Mouse (Mus musculus): Measurements from ENCODE around the gene Tmtc3. TPM values are rescaled to one million over a fixed set of nuclear protein-coding genes. Genes with fewer than 3 reads are reported as not detected.

Gene Tmtc3
- 9.0 and 11.3 TPM in 2 replicates for polyA plus RNA-seq (2015; fragmentation: Nextera tagmentation; extraction: Ambion mirVana)

DNA sequence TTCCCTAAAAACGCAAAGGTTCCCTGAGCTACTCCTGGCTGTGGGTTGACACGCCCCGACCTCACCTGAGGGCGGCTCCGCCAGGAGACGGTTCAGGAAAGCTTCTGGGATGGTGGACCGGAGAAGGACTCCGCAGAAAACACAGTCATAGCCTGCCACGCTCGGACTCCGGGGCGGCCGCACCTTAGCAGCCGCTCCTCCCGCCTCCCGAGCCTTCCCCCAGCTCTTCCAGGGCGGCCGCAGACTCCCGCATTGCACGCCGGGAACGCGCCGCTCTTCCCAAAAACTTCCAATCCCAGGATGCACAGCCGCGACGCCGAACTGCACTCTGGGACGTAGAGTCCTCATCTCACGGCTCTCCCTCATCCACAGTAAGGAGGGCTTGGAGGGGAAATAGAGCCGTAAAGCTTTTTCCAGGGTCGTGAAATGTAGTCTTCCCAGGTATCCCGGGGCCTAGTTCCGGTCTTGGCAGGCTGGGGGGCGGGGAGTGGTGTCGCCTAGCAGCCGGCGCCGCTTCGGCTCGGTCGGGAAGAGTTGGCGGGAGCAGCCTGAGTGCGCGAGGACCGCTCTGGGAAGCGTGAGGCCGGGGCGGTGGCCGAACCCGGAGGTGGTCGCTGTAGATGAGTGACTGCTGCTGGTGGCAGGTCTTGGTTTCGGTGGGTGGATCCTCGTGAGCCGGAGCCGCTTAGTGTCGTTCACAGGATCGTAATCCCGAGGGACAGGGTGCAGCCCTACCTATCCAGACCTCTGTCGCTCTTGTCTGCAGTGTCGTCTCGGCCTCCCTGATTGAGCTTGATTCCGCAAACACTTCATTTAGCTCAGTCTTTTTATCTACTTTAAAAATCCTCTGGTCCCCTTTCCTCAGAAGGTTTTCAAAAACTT is at the start of gene Tmtc3, which contains the start of gene Cep290:
Gene Tmtc3, minus strand, starts transcription at position 254 of the 882 bp plus-strand sequence.
Gene Cep290, plus strand, starts transcription at position 462 of the 882 bp plus-strand sequence.
- under 1% methylated on average over 55 of the region's 63 CpGs for WGBS
- ATAC-seq: peak; percentile 100
- H3K9me3 ChIP-seq (ENCODE audit: control insufficient read depth, low read length): no peaks in the 10 kb centered on the region

DNA sequence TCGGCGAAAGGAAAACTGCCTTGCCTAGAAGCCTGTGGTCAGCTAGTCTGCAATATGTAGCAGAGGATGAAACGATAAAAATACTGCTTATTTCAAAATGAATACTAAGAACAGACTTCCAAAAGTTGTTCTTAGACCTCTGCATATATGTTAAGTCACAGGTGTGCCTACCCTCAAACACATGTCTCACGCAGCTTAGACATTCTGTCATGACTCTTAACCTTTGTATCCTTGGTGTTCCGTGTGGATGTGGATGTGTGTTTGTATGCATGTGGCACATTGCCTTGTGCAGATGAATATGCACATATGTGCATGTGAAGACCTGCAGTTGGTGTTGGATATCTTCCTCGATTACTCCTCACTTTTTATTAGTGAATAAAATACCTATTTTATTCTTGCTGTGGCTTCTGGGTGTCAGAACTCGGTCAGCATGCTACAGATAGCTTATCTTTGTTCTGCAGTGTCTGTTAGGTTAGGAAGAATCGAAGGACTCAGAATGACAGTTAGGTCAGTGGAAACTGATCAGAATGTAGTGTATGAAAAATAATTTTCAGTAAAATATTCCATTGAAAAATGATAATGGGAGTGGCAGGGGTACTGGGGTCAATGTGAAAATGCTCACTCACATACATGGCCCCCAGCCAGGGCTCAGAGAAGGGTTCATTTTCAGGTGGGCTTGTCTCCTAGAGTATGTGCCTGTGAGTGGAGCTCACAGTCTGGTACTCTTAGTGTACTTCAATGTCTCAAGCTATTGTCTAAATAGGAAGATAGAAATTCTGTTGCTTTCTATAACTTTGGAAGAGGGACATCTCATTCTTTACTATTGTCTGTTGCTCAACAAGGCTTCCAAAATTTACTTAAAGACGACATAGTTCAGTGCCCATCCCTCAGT is 37.6 kb upstream of the Tmtc3 start:
- Histone ChIP-seq H3K36me3 (ENCODE audit: control insufficient read depth, insufficient read depth, low read length) (peaks cover 7% of the 10 kb centered on the region; the same call in 1 of the 2 replicates), H3K4me2 (ENCODE audit: low read length) (no peak overlapping the region), H3K9ac (ENCODE audit: low read depth, low read length) (no peak overlapping the region), H3K27ac (ENCODE audit: low read depth, low read length) (no peak overlapping the region), H3K4me1 (ENCODE audit: control insufficient read depth, insufficient read depth, low read depth, low read length) (no peaks in the 10 kb centered on the region), H3K9me3 (ENCODE audit: control insufficient read depth, low read length) (no peaks in the 10 kb centered on the region), H3K27me3 (replicated peaks; ENCODE audit: control insufficient read depth, insufficient read depth, low read length) (no peaks in the 10 kb centered on the region), H3K4me3 (ENCODE audit: low read length) (no peak overlapping the region)
- WGBS: 94% methylated on average over 9 of the region's 9 CpGs
- no peak for ATAC-seq

More for the DNA sequence above, at the start of gene Tmtc3, which contains the start of gene Cep290:
- Histone ChIP-seq H3K4me1 (ENCODE audit: control insufficient read depth, insufficient read depth, low read depth, low read length) (peaks cover 3% of the 10 kb centered on the region), H3K36me3 (ENCODE audit: control insufficient read depth, insufficient read depth, low read length) (no peaks in the 10 kb centered on the region), H3K27ac (ENCODE audit: low read depth, low read length) (peak within 1 kb of the TSS; percentile 79), H3K4me3 (ENCODE audit: low read length) (peak within 1 kb of the TSS; percentile 83), H3K27me3 (replicated peaks; ENCODE audit: control insufficient read depth, insufficient read depth, low read length) (no peaks in the 10 kb centered on the region), H3K9ac (ENCODE audit: low read depth, low read length) (peak within 1 kb of the TSS; percentile 89), H3K4me2 (ENCODE audit: low read length) (peak within 1 kb of the TSS; percentile 90)

DNA sequence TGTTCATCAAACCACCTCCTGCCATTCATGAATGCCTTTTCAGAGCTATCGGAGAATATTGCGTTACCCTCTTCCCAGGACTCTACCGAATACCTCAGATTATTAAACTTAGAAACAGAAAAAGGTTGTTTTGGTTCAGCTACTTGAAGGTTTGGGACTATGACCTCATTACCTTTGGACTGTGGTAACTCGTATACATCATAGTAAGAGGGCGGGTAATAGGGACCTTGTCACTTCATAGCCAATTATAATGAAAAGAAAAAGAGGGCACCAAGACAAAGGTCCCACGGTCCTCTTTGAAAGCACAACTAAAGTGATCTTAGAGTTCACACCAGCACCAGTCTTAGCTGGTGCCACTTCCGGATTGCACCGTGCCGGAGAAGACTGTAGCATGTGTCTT is 35.2 kb upstream of the Tmtc3 start:
- peaks cover 10% of the 10 kb centered on the region for H3K36me3 ChIP-seq (ENCODE audit: control insufficient read depth, insufficient read depth, low read length)
- H3K9ac ChIP-seq (ENCODE audit: low read depth, low read length): no peak overlapping the region
- H3K27ac ChIP-seq (ENCODE audit: low read depth, low read length): no peak overlapping the region
- WGBS: 86% methylated on average over 9 of the region's 9 CpGs
- no peaks in the 10 kb centered on the region for H3K4me1 ChIP-seq (ENCODE audit: control insufficient read depth, insufficient read depth, low read depth, low read length)
- H3K9me3 ChIP-seq (ENCODE audit: control insufficient read depth, low read length): no peaks in the 10 kb centered on the region
- no peak overlapping the region for H3K4me3 ChIP-seq (ENCODE audit: low read length)
- no peaks in the 10 kb centered on the region for H3K27me3 ChIP-seq (replicated peaks; ENCODE audit: control insufficient read depth, insufficient read depth, low read length)
- H3K4me2 ChIP-seq (ENCODE audit: low read length): no peak overlapping the region
- no peak for ATAC-seq

DNA sequence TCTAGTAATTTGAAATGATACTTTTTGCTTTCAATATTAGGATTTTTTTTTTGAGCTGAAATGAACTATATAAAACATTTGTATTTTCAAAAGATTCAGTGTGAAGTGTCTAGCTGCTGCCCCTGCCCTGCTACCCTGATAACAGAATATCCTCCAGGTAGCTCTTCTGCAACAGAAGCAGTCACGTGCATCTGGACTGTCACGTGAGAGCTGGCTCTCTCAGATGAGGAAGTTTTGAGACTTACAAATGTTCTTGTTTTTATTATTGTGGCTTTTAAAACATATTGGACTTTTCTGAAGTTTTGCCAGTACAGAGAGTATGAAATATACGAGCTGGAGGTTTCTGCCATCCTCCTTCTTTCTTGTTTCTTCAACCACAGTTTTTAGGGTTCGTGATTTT is 34.5 kb upstream of the Tmtc3 start:
- ATAC-seq: no peak
- 95% methylated on average over 4 of the region's 4 CpGs for WGBS
- Histone ChIP-seq H3K4me3 (ENCODE audit: low read length) (no peak overlapping the region), H3K4me1 (ENCODE audit: control insufficient read depth, insufficient read depth, low read depth, low read length) (no peaks in the 10 kb centered on the region), H3K9me3 (ENCODE audit: control insufficient read depth, low read length) (no peaks in the 10 kb centered on the region), H3K27ac (ENCODE audit: low read depth, low read length) (no peak overlapping the region), H3K4me2 (ENCODE audit: low read length) (no peak overlapping the region), H3K9ac (ENCODE audit: low read depth, low read length) (no peak overlapping the region), H3K27me3 (replicated peaks; ENCODE audit: control insufficient read depth, insufficient read depth, low read length) (no peaks in the 10 kb centered on the region), H3K36me3 (ENCODE audit: control insufficient read depth, insufficient read depth, low read length) (peaks cover 10% of the 10 kb centered on the region)

DNA sequence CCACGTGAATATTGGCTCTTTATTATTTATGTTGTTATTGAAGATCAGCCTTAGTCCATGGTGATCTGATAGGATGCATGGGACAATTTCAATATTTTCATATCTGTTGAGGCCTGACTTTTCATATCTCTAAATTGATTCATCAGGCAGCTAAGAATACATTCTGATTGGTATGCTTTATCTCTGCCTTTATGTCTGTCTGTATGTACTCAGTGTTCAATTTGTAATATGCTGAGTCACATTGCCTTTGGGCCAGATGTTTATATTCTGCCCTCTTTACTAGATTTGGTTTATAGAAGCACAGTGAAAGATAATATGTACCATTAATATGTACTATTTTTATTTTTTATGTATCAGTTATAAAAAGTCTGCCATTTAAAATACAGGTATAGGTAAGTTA is 21.0 kb upstream of the Tmtc3 start:
- no peak for ATAC-seq
- H3K4me2 ChIP-seq (ENCODE audit: low read length): no peak overlapping the region
- H3K9me3 ChIP-seq (ENCODE audit: control insufficient read depth, low read length): no peaks in the 10 kb centered on the region
- H3K9ac ChIP-seq (ENCODE audit: low read depth, low read length): no peak overlapping the region
- H3K36me3 ChIP-seq (ENCODE audit: control insufficient read depth, insufficient read depth, low read length): 0 out of 2 replicates have a peak, but pooled peaks cover 4% of the 10 kb centered on the region
- no peak overlapping the region for H3K27ac ChIP-seq (ENCODE audit: low read depth, low read length)
- 90% methylated on average over 1 of the region's 1 CpGs for WGBS
- no peak overlapping the region for H3K4me3 ChIP-seq (ENCODE audit: low read length)
- H3K27me3 ChIP-seq (replicated peaks; ENCODE audit: control insufficient read depth, insufficient read depth, low read length): no peaks in the 10 kb centered on the region
- H3K4me1 ChIP-seq (ENCODE audit: control insufficient read depth, insufficient read depth, low read depth, low read length): no peaks in the 10 kb centered on the region

DNA sequence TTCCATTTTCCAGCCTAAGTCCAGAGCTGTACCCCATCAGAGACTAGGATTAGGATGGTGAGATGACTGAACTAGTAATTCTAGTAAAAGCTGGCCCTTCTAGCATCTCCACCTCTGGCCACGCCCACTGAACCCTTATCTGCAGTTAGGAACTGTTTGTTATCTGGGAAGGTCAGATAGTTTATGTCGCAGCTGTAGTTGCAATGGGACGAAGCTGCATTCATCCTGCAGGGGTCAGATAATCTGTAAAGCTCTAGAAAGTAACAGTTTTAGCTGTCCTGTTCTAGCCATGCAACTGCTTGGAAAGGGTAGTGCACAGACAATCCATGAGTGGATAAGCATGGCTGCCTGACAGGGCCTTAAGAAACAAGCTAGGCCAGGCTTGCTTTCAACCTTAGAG is 11.2 kb upstream of the Tmtc3 start:
- ATAC-seq: no peak
- Histone ChIP-seq H3K9me3 (ENCODE audit: control insufficient read depth, low read length) (no peaks in the 10 kb centered on the region), H3K9ac (ENCODE audit: low read depth, low read length) (no peak overlapping the region), H3K27me3 (replicated peaks; ENCODE audit: control insufficient read depth, insufficient read depth, low read length) (no peaks in the 10 kb centered on the region), H3K4me1 (ENCODE audit: control insufficient read depth, insufficient read depth, low read depth, low read length) (no peaks in the 10 kb centered on the region), H3K4me2 (ENCODE audit: low read length) (no peak overlapping the region), H3K27ac (ENCODE audit: low read depth, low read length) (no peak overlapping the region), H3K36me3 (ENCODE audit: control insufficient read depth, insufficient read depth, low read length) (peaks cover 7% of the 10 kb centered on the region), H3K4me3 (ENCODE audit: low read length) (no peak overlapping the region)
- WGBS: 87% methylated on average over 3 of the region's 3 CpGs

DNA sequence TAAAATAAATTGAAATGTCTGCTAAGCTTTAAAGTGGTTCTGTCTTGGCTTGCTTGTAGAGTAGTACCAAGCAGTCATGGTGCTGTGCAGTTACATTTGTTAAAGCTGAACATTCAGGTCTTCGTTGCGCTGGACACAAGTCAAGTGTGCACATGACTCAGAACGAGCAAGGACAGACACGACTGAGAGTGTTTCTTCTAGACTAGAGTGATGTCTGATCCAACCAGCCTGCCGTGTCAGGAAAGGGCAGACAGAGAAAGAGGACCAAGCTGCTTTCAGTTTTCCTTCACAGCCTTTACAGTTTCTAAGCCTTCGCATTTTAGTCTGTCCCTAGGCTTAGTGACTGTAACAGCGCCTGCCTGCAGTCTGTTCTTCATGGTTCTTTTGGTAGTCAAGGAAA is 4.8 kb upstream of the Tmtc3 start:
- Histone ChIP-seq H3K4me2 (ENCODE audit: low read length) (no peak overlapping the region), H3K4me3 (ENCODE audit: low read length) (no peak overlapping the region), H3K9me3 (ENCODE audit: control insufficient read depth, low read length) (no peaks in the 10 kb centered on the region), H3K36me3 (ENCODE audit: control insufficient read depth, insufficient read depth, low read length) (peaks cover 5% of the 10 kb centered on the region; the same call in 1 of the 2 replicates), H3K27me3 (replicated peaks; ENCODE audit: control insufficient read depth, insufficient read depth, low read length) (no peaks in the 10 kb centered on the region), H3K27ac (ENCODE audit: low read depth, low read length) (no peak overlapping the region), H3K9ac (ENCODE audit: low read depth, low read length) (no peak overlapping the region), H3K4me1 (ENCODE audit: control insufficient read depth, insufficient read depth, low read depth, low read length) (peaks cover 3% of the 10 kb centered on the region)
- ATAC-seq: no peak
- 94% methylated on average over 7 of the region's 7 CpGs for WGBS

DNA sequence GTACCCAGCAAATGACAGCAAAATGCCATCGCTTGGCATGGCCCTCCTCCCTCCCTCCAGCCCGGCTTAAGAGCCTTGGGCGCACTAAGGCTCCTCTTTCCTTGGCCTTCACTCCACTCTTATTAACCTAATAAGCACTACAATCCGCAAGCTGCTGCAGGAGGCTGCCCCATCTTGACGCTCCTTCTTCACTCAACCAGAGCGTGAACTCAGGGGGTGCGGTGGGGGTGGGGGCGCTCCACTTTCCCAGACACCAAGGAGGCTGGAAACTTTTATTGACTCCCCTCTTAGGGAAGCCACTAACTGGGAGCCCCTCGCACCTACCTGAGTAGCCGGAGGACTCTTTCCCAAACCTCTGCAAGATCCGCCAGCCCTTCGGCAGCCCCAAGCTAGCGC is 451 bp downstream of the Tmtc3 start:
- Histone ChIP-seq H3K36me3 (ENCODE audit: control insufficient read depth, insufficient read depth, low read length) (no peaks in the 10 kb centered on the region), H3K9me3 (ENCODE audit: control insufficient read depth, low read length) (no peaks in the 10 kb centered on the region), H3K4me3 (ENCODE audit: low read length) (peak overlapping the region; percentile 83), H3K4me2 (ENCODE audit: low read length) (peak overlapping the region; percentile 90), H3K27ac (ENCODE audit: low read depth, low read length) (peak overlapping the region; percentile 79), H3K9ac (ENCODE audit: low read depth, low read length) (peak overlapping the region; percentile 89), H3K4me1 (ENCODE audit: control insufficient read depth, insufficient read depth, low read depth, low read length) (peaks cover 3% of the 10 kb centered on the region), H3K27me3 (replicated peaks; ENCODE audit: control insufficient read depth, insufficient read depth, low read length) (no peaks in the 10 kb centered on the region)
- no peak for ATAC-seq
- WGBS: 0% methylated on average over 13 of the region's 13 CpGs

DNA sequence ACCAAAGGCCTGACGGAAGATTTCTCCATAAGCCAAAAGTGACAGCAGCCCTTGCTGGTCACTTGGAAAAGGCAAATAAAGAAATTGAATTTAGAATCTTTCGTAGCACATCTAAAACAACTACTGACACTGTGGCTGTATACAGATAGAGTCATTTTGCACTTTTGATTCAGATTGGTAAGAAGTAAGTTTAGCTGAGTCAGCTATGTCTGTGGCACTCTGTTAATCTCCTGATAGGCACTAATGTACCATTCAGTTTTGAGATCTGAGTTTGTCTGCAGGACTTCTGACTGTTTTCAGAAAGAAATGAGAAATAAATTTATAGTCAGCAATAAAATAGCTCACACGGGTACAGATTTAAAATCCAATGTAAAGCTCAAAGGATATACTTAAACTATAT is 7.6 kb downstream of the Tmtc3 start:
- ATAC-seq: no peak
- H3K4me3 ChIP-seq (ENCODE audit: low read length): no peak overlapping the region
- H3K9me3 ChIP-seq (ENCODE audit: control insufficient read depth, low read length): no peaks in the 10 kb centered on the region
- no peaks in the 10 kb centered on the region for H3K27me3 ChIP-seq (replicated peaks; ENCODE audit: control insufficient read depth, insufficient read depth, low read length)
- WGBS: 92% methylated on average over 3 of the region's 3 CpGs
- H3K36me3 ChIP-seq (ENCODE audit: control insufficient read depth, insufficient read depth, low read length): peaks cover 11% of the 10 kb centered on the region
- H3K4me1 ChIP-seq (ENCODE audit: control insufficient read depth, insufficient read depth, low read depth, low read length): no peaks in the 10 kb centered on the region
- no peak overlapping the region for H3K9ac ChIP-seq (ENCODE audit: low read depth, low read length)
- H3K4me2 ChIP-seq (ENCODE audit: low read length): no peak overlapping the region
- no peak overlapping the region for H3K27ac ChIP-seq (ENCODE audit: low read depth, low read length)
